Mouse (Mus musculus): ENCODE results near the gene Rdh16. TPM values are rescaled to one million over a fixed set of nuclear protein-coding genes. Genes with fewer than 3 reads are reported as not detected.
"Not testable (repeated sequence)": the region's sequence is repeated elsewhere in the genome, so short reads cannot be mapped to it uniquely, and the experiment has no call there.

The Rdh16 gene
- total RNA-seq, 2 experiments from 2014 or later, result not detected

DNA sequence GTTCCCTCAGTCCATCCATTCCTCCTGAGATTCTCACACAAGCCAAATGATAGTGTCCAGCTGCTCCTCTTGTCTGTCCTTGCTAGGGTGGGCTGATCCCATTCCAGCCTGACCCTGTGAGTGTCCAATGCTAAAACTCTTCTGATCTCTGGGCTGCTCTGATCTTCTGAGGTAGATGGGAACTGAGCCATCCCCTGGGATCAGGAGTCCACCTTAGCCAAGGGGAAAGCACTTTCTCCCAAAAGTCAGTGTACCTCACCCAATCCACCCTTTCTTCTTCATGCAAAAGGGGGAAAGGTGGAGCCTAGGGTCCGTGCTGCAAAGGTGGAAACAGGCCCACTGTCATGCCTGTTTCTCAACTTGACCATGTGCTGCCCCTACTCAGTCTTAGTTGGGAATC is 90.5 kb downstream of the Rdh16 start:
- no peak for DNase-seq (ENCODE audit: low spot score in 2 of 2)
- intact Hi-C loops (cut with DNase I), result no loop called here

DNA sequence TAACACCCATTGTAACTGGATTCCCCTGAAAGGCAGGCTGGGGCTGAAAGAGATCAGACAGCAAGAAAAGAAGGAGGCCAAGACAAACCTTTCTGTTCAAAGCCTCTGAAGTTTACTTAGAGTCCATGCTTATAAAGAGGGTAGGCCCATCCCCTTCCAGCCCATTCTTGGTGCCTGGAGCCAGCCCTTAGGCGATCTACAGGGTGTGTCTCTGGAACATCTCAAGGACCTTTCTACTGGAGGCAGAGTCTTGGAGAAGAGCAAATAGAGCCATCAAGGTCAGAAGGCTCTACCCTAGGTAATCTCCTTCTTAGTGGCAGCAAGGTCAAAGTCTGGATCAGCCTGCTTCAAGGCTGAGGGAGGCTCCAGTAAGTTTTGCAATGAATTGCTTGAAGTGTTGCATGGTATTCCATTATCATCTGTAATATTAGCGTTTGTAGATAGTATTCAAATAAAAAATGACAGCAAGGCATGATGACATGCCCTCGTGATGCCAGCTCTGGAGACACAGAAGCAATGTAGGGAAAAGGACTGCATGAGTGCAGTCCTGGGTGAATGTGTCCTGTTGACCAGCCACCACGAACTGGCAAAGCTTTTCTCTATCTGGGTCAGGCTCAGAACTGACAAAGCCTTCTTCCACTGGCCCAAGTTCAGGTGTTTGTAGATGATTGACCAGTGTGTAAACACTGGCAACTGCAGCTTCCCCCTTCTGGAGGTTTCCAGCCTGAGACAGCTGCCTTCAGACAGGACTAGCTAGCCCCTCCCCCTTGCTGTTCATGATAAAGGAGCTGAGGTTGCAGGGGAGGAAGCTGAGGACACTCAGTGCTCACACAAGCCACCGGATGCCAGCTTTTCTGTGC is 92.4 kb downstream of the Rdh16 start:
- DNase-seq (ENCODE audit: low spot score in 2 of 2), result peak in 1 of 2 experiments; percentile 16
- intact Hi-C loops (cut with DNase I), result not testable (repeated sequence)

Other genes starting within 250 kb of the Rdh16 start
- gene Lrp1, start 180.0 kb upstream of the Rdh16 start, total RNA-seq (2021), result 100 to 1,000 TPM; 285 to 305 TPM
- 1 to 10 TPM; 8.6 to 10.0 TPM for gene Stat6, start 158.2 kb upstream of the Rdh16 start, total RNA-seq (2021)
- gene Nemp1, start 134.3 kb upstream of the Rdh16 start, total RNA-seq (2021), result 1 to 10 TPM; 3.9 to 4.6 TPM
- gene Nab2, start 132.6 kb upstream of the Rdh16 start, total RNA-seq (2021), result 10 to 100 TPM; 35.2 to 40.7 TPM
- under 1 TPM; 0.21 to 0.51 TPM for gene Myo1a, start 96.0 kb upstream of the Rdh16 start, total RNA-seq (2021)
- gene Tac2, start 76.7 kb upstream of the Rdh16 start, total RNA-seq (2021), result 10 to 100 TPM; 15.3 to 21.0 TPM
- 1 to 10 TPM; 8.5 to 8.8 TPM for gene Zbtb39, start 61.6 kb upstream of the Rdh16 start, total RNA-seq (2021)
- 1 to 10 TPM; 1.3 to 1.5 TPM for gene Gpr182, start 49.4 kb upstream of the Rdh16 start, total RNA-seq (2021)
- gene Rdh1, start 41.4 kb upstream of the Rdh16 start, total RNA-seq (2021), result under 1 TPM; 0.18 to 0.21 TPM
- gene Rdh16f1, start 41.4 kb upstream of the Rdh16 start, total RNA-seq (2021), result not detected
- under 1 TPM; 0.87 to 0.94 TPM for gene Rdh9, start 24.8 kb upstream of the Rdh16 start, total RNA-seq (2021)
- gene Rdh19, start 48.8 kb downstream of the Rdh16 start, total RNA-seq (2021), result not detected
- not detected for gene Rdh16f2, start 65.3 kb downstream of the Rdh16 start, total RNA-seq (2021)
- not detected for gene Rdh7, start 87.7 kb downstream of the Rdh16 start, total RNA-seq (2021)
- not detected for gene Sdr9c7, start 97.4 kb downstream of the Rdh16 start, total RNA-seq (2021)
- not detected for gene Hsd17b6, start 206.5 kb downstream of the Rdh16 start, total RNA-seq (2021)
- gene Prim1, start 214.0 kb downstream of the Rdh16 start, total RNA-seq (2021), result 1 to 10 TPM; 6.4 to 7.2 TPM
- 100 to 1,000 TPM; 306 to 320 TPM for gene Naca, start 234.4 kb downstream of the Rdh16 start, total RNA-seq (2021)